Mouse (Mus musculus): ENCODE measurements around the gene Gpr63.
"Not testable (repeated sequence)": the region's sequence is repeated elsewhere in the genome, so short reads cannot be mapped to it uniquely, and the experiment has no call there.

Gpr63 gene

GRCm38 (mm10) chr4:24966299-24966991 is at the start of gene Gpr63:
Gene Gpr63, plus strand, starts transcription at chr4:24966407.
- no peak for DNase-seq (ENCODE audit: extremely low read depth, low read depth)

- DNase-seq (ENCODE audit: extremely low read depth, low read depth), result no peak
Observed at GRCm38 (mm10) chr4:24920006-24920577, 46.1 kb upstream of the Gpr63 start.

DNA sequence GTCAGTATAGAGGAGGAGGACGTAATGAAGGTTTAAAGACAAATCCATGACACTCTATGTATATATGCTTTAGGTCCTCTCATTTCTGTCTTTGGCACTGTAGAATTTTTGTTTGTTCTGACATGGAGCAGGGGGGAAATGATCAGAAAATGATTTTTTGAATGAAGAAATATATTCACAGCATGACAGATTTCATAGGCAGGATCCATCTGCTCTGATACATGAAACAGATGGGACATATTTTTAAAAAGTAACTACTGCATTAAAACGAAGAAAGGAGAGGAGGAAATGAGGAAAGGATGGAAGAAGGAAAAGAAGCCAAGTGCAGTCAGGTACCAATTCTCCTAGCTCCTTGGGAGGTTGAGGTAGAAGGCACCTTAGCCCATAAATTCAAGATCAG is 41.5 kb upstream of the Gpr63 start:
- DNase-seq (ENCODE audit: extremely low read depth, low read depth), result no peak

- no peak for DNase-seq (ENCODE audit: extremely low read depth, low read depth)
Observed at GRCm38 (mm10) chr4:24928260-24928780, 37.9 kb upstream of the Gpr63 start.

DNA sequence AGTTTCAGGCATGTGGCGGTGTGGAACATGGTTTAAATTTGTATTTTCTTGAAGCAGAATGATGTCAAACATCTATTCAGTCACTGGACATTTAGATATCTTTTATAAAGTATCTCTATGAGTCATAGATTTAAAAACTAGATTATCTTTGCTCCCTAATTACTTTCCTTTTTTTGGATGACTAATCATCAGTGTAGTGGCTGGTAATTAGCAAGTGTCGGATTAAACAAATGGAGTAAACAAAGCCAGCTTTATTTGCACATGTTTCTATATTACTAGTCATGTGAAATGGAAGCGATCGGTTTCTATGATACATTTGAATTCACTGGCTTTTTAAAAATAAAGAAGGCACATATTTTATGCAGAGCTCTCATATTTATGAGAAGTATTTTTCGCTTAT is 37.3 kb upstream of the Gpr63 start:
- DNase-seq (ENCODE audit: extremely low read depth, low read depth), result no peak

DNA sequence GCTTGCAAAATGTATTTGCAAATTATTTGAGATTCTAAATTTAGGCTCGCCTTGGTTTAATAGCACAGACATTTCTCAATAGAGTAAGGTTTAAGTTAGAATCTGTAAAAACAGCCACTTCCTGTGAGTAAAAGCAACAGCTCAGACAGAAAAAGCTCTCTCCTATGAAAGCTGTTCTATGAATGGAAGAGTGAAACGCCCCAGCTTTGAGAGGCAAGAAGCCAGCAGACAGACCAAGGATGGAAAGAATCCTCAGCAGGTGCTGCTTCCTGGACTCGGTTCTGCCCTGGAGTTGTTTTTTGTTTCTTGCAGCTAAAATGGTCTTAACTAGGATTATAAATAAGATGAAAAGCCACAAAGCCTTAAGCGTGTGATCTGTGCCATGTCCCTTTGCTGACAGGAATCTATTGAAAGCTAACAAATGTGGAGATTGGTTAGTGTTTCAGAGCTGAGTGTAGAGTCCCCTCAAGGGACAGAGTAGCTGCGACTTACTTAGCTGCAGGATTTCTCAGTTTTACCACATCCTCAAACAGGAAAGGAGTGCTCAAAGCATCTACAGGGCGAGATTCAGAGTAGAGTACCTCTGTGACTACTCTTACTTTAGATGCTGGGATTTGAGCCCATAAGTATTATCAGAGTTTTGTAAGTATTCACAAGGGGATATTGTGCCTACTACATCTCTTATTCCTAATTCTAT is 23.3 kb upstream of the Gpr63 start:
- DNase-seq (ENCODE audit: extremely low read depth, low read depth), result no peak

GRCm38 (mm10) chr4:24965918-24966298 is 299 bp upstream of the Gpr63 start:
- no peak for DNase-seq (ENCODE audit: extremely low read depth, low read depth)

DNA sequence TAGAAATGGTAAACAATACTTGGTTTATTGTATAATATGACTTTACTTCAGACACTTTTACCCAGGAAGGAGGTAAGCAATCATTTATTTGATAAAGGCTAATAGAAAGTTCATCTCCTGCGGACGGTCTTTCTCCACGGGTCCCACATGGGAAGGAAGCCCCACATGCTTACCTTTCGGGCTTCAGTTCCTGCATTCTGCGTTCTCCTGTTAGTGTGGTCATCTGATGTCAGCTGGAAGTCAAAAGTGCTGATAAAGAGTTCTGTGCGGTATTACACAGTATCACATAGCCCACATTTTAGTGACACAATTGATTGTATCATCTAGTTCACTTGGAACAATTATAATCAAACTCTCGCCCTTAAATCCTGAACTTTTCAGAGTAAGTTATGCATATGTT is 1.0 kb downstream of the Gpr63 start:
- DNase-seq (ENCODE audit: extremely low read depth, low read depth), result no peak

- no peak for DNase-seq (ENCODE audit: extremely low read depth, low read depth)
Observed at GRCm38 (mm10) chr4:24978589-24978988, 12.4 kb downstream of the Gpr63 start.

- DNase-seq (ENCODE audit: extremely low read depth, low read depth), result no peak
Observed at GRCm38 (mm10) chr4:24985612-24986011, 19.4 kb downstream of the Gpr63 start.

GRCm38 (mm10) chr4:24991475-24991874 is 25.3 kb downstream of the Gpr63 start:
- DNase-seq (ENCODE audit: extremely low read depth, low read depth), result no peak

DNA sequence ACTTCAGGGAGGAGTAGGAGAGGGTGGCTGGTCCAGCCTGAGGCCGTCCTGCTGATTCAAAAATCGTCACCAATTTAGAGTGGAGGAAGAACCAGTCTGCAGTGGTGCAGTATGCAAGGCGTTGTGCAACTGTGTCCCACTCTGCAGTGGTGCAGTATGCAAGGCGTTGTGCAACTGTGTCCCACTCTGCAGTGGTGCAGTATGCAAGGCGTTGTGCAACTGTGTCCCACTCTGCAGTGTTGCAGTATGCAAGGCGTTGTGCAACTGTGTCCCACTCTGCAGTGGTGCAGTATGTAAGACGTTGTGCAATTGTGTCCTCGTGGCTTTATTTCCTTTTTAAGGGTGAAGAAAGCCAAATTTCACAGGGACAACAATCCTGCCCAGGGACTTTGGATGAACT is 43.1 kb downstream of the Gpr63 start:
- not testable (repeated sequence) for DNase-seq (ENCODE audit: extremely low read depth, low read depth)

GRCm38 (mm10) chr4:25011780-25012179 is 45.6 kb downstream of the Gpr63 start:
- no peak for DNase-seq (ENCODE audit: extremely low read depth, low read depth)

DNA sequence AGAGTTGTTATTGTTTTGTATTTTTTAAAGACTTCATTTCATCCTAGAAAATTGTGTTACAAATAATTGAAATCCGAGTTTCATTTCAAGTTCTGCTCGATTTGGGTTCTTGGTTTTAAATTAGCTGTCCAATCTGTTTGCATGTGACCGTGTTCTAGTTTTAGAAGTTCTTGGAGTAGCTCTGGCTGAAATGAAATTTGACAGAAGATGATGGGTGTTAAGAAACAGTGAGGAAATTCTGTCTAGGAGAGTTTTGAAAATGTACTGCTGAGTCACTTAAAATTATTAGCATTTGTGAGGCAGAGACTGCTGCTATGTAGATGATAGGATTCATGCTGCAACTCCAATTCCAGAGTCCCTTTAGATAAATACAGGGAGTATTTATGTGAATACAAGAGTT is 46.5 kb downstream of the Gpr63 start:
- DNase-seq (ENCODE audit: extremely low read depth, low read depth), result no peak

DNA sequence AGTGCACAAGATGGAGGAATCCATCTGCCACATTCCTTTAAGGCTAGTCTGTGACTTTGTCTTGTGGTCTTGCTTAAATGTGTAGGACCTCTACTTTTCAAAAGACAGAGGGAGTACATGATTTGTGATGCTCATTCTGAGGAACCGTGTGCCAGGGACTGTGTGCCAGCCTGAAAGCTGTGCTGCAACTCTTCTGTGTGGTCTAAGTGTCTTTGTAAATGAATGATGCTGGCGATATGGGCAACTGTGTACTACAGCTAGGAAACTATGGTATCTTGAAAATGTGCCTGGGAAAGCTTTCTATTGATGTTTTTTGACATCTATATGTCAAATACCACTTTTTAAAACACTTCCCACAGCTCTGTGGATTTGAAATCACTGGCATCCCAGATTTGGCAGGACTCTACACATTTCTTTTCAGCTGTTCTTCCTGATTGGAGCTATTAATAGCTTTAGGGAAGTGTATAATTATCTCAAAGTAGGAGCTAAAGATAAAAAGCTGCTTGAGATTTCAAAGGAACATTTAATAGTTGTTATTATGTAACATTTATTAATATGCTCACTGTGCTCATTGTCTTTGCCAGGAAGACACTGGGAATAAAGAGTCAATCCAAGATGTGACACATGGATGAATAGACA is 48.9 kb downstream of the Gpr63 start:
- DNase-seq (ENCODE audit: extremely low read depth, low read depth), result no peak

DNA sequence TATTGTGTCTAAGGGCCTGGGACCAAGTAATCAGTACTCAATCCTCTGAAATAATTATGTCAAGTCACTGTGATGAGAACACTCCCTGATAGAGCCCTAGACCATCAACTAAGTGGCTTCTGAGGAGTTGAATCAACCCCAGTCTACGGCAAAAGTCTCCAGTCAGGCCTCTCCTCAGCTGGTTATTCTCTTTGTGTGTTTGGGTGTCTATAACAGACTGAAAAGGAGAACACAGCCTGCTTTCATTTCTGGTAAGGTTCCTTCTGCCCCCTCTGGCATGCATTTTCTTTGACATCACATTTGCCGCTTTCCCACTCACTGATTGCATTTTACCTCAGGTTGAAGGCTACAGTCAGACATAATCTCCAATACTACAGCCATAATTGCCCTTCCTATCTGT is 62.0 kb downstream of the Gpr63 start:
- DNase-seq (ENCODE audit: extremely low read depth, low read depth), result no peak

DNA sequence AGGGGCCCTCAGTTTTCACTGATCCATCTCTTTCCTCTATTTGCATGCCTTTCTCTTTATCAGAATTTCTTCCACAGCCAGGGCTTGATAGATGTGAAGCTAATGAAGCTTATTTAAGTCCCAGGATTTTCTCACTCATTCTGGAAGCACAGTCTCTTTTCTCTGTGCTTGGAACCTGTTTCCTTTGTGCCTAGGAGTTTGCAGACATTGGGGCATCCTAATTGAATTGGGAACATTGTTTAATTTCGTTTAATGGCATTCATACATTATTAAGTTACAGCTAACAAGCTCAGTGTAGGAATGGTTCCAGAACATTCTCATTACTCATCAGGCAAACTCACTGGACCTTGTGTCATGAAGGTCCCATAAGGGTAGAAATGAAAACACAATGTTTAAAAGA is 62.5 kb downstream of the Gpr63 start:
- DNase-seq (ENCODE audit: extremely low read depth, low read depth), result no peak

- no peak for DNase-seq (ENCODE audit: extremely low read depth, low read depth)
Observed at GRCm38 (mm10) chr4:25029875-25030274, 63.7 kb downstream of the Gpr63 start.

DNA sequence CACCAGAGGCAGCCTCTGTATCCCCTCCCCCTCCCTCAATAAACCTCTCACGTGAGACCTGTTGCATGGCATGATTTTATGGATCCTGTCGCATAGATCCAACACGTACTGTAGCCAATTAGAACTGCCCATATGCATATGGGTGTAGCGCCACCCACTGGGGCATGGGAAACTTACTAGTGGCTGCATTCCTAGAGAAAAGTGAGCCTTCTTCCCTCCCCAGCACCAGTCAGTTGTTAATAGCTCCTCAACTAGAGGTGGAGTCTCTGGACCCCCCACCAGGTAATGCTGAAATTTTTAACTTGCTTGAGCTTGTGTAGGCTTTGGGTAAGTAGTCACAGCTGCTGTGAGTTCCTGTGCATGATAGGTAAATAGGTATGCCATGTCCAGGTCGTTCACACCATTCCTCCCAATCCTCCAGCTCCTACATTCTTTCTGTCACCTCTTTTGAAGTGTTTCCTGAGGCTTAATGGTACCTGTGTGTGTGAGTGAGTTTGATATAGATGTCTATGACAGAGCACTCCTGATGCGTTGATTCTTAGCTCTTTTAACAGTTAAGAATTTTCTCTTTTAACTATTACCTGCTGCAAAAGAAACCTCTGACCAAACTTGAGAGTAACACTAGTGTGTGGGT is 69.1 kb downstream of the Gpr63 start:
- no peak for DNase-seq (ENCODE audit: extremely low read depth, low read depth)

GRCm38 (mm10) chr4:25035806-25036205 is 69.6 kb downstream of the Gpr63 start:
- DNase-seq (ENCODE audit: extremely low read depth, low read depth), result no peak

DNA sequence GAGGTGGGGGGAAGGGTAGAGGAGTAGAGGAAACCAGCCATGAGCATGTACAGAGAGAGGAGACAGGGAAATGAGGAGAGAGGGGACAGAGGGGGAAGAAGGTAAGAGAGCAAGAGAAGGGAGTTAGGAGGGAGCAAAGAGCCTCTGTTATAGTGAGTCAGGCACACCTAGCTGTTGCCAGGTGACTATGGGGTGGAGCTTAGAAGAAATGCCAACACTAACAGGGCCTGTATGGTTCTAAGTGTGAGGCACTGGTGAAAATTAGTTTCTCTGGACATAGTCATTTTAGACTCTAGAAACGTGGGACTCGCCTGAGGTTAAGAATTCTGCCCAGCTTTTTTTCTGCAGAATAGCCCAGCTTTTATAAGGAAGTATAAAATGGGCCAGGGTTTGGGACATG is 71.1 kb downstream of the Gpr63 start:
- DNase-seq (ENCODE audit: extremely low read depth, low read depth), result no peak

DNA sequence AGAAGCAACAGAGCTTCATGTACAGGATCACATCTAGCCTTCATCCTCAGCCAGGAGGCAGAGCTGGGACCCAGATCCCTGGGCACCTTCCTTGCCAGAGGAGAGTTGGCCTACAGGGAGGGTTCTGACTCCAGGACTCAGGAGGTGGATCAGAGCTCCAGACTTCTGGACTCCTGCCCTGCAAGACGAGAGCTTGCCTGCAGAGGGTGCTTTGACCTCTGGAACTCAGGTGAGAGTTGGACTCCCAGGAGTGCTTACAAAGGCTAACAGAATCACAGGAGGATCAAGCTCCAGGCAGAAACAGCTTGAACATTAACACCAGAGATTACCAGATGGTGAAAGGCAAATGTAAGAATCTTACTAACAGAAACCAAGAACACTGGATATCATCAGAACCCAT is 89.3 kb downstream of the Gpr63 start:
- not testable (repeated sequence) for DNase-seq (ENCODE audit: extremely low read depth, low read depth)
